20 mouse cellular contexts compared by ENCODE assay signal in genomic region chr13:37689127-37689777, GRCm38 (mm10).
A peak's percentile ranks its signal among the peaks of the same experiment; 100 is the strongest.
DNase-seq lines count a peak whose midpoint lies in the region; ATAC-seq and TF ChIP-seq lines count a peak whose summit lies in the region.
"Had no signal": no experiment of that assay in that cellular context is flagged by ENCODE, and none has a peak within 500 bp of the region (broad histone marks: within the 10 kb centered on the region; RNA-seq: fewer than 3 reads in every experiment).

No protein-coding gene starts in this region.

- H3K4me2 ChIP-seq in liver, embryonic 16.5 days (ENCODE audit: low read depth, low read length): no peak overlapping the region
- no peak overlapping the region for H3K4me2 ChIP-seq in liver, embryonic 12.5 days
- no peak overlapping the region for H3K4me2 ChIP-seq in hindbrain, embryonic 14.5 days (replicated peaks)
- H3K4me2 ChIP-seq: forebrain, embryonic 13.5 days; heart, embryonic 11.5 days; heart, embryonic 15.5 days had no signal

- no peaks in the 10 kb centered on the region for H3K9me3 ChIP-seq in liver, embryonic 16.5 days (replicated peaks; ENCODE audit: control insufficient read depth, low read length)
- H3K9me3 ChIP-seq in liver, embryonic 12.5 days (replicated peaks): no peaks in the 10 kb centered on the region
- H3K9me3 ChIP-seq in hindbrain, embryonic 14.5 days (ENCODE audit: control insufficient read depth, low read length): no peaks in the 10 kb centered on the region
- H3K9me3 ChIP-seq: embryonic facial prominence, embryonic 10.5 days; forebrain, embryonic 13.5 days; heart, embryonic 15.5 days; hindbrain, embryonic 10.5 days had no signal

- no peaks in the 10 kb centered on the region; the same call in 1 of the 2 replicates for H3K4me1 ChIP-seq in liver, embryonic 16.5 days (ENCODE audit: control insufficient read depth, low read depth, low read length)
- H3K4me1 ChIP-seq in liver, embryonic 12.5 days: no peaks in the 10 kb centered on the region
- H3K4me1 ChIP-seq in hindbrain, embryonic 14.5 days (replicated peaks; ENCODE audit: control insufficient read depth, insufficient read depth, low read length): no peaks in the 10 kb centered on the region
- H3K4me1 ChIP-seq: embryonic facial prominence, embryonic 10.5 days; forebrain, embryonic 13.5 days; heart, embryonic 15.5 days; hindbrain, embryonic 10.5 days had no signal

- H3K36me3 ChIP-seq in liver, embryonic 16.5 days (ENCODE audit: control insufficient read depth, insufficient read depth): no peaks in the 10 kb centered on the region
- H3K36me3 ChIP-seq in liver, embryonic 12.5 days: no peaks in the 10 kb centered on the region
- H3K36me3 ChIP-seq in hindbrain, embryonic 14.5 days (replicated peaks; ENCODE audit: control insufficient read depth, insufficient read depth): no peaks in the 10 kb centered on the region
- H3K36me3 ChIP-seq: embryonic facial prominence, embryonic 10.5 days; heart, embryonic 15.5 days; hindbrain, embryonic 10.5 days had no signal

- H3K27ac ChIP-seq in liver, embryonic 16.5 days (ENCODE audit: low read length): no peak overlapping the region
- H3K27ac ChIP-seq in liver, embryonic 12.5 days: no peak overlapping the region
- H3K27ac ChIP-seq in layer of hippocampus, adult 2 months: no peak overlapping the region
- no peak overlapping the region for H3K27ac ChIP-seq in hindbrain, embryonic 14.5 days
- H3K27ac ChIP-seq: embryonic facial prominence, embryonic 10.5 days; forebrain, embryonic 13.5 days; heart, adult 2 months; heart, embryonic 15.5 days; hindbrain, embryonic 10.5 days had no signal

- no peak overlapping the region for H3K4me3 ChIP-seq in liver, embryonic 16.5 days (ENCODE audit: low read depth, low read length)
- no peak overlapping the region for H3K4me3 ChIP-seq in liver, embryonic 12.5 days
- no peak overlapping the region for H3K4me3 ChIP-seq in layer of hippocampus, adult 2 months
- H3K4me3 ChIP-seq in hindbrain, embryonic 14.5 days (replicated peaks; ENCODE audit: low read length): no peak overlapping the region
- H3K4me3 ChIP-seq: embryonic facial prominence, embryonic 10.5 days; forebrain, embryonic 13.5 days; heart, adult 2 months; heart, embryonic 15.5 days; hindbrain, embryonic 10.5 days had no signal

- no peaks in the 10 kb centered on the region for H3K27me3 ChIP-seq in liver, embryonic 16.5 days (ENCODE audit: control insufficient read depth, insufficient read depth, low read depth, low read length)
- 0 out of 2 replicates have a peak, but pooled peaks cover 3% of the 10 kb centered on the region for H3K27me3 ChIP-seq in liver, embryonic 12.5 days (replicated peaks)
- no peaks in the 10 kb centered on the region for H3K27me3 ChIP-seq in hindbrain, embryonic 14.5 days (ENCODE audit: control insufficient read depth, insufficient read depth, low read length)
- H3K27me3 ChIP-seq: forebrain, embryonic 13.5 days; heart, embryonic 15.5 days had no signal

- 65% methylated on average over 6 of the region's 6 CpGs for WGBS in liver, embryonic 16.5 days (ENCODE audit: insufficient replicate concordance)
- whole genome bisulfite sequencing in liver, embryonic 12.5 days (ENCODE audit: insufficient replicate concordance): 74% methylated on average over 6 of the region's 6 CpGs
- WGBS in hindbrain, embryonic 14.5 days: 92% methylated on average over 6 of the region's 6 CpGs

- ATAC-seq in liver, embryonic 16.5 days (ENCODE audit: low read depth): peak; percentile 55; the same call in 1 of the 2 replicates
- no peak for ATAC-seq in liver, embryonic 12.5 days
- peak; percentile 21; the same call in 1 of the 2 replicates for ATAC-seq in neutrophil, adult 5-6 weeks (ENCODE audit: extremely low read depth, insufficient number of reproducible peaks, low FRiP score, poor library complexity, severe bottlenecking)
- no peak for ATAC-seq in hindbrain, embryonic 14.5 days (ENCODE audit: low FRiP score)
- ATAC-seq: forebrain, embryonic 13.5 days; hindbrain, embryonic 16.5 days; inflammation-experienced regulatory T-cells, adult 6 months; intestine, postnatal 0 days had no signal

- peak; percentile 69 for DNase-seq in adrenal gland, adult 8-10 months
- DNase-seq in adrenal gland, postnatal 36 days: peak; percentile 33 to 77
- no peak for DNase-seq in layer of hippocampus, adult 2 months (ENCODE audit: low spot score in 2 of 2)
- DNase-seq in hindbrain, embryonic 14.5 days (ENCODE audit: low spot score): no peak
- DNase-seq: cerebellum, adult 2 months; cerebellum, postnatal 10 days; gastrocnemius, postnatal 10 days; heart, adult 2 months; heart, postnatal 14 days had no signal

- no peak for TF ChIP-seq CTCF in layer of hippocampus, adult 2 months (conservative IDR thresholded peaks at IDR 0.05)

- H3K9ac ChIP-seq in liver, embryonic 16.5 days (ENCODE audit: low read depth, low read length): no peak overlapping the region
- no peak overlapping the region for H3K9ac ChIP-seq in liver, embryonic 12.5 days
- H3K9ac ChIP-seq in hindbrain, embryonic 14.5 days: no peak overlapping the region
- H3K9ac ChIP-seq: forebrain, embryonic 13.5 days; heart, embryonic 15.5 days had no signal

Comparison
In these comparisons a context has a peak if more than half of its experiments do, and no peak if none do; other contexts are left out.
1. ATAC-seq: peak in liver, embryonic 16.5 days (single experiment) and neutrophil, adult 5-6 weeks (single experiment); none in liver, embryonic 12.5 days (single experiment) and hindbrain, embryonic 14.5 days (single experiment).
2. DNase-seq: peak in adrenal gland, adult 8-10 months (single experiment) and adrenal gland, postnatal 36 days (2 of 2); none in layer of hippocampus, adult 2 months (0 of 2) and hindbrain, embryonic 14.5 days (single experiment).